Mouse (Mus musculus) midbrain, embryonic 11.5 days (tissue): Measurements from ENCODE around the gene Pold4. TPM values are rescaled to one million over a fixed set of nuclear protein-coding genes. Genes with fewer than 3 reads are reported as not detected.

Source experiments
- ATAC-seq: fragments of 200-750 bp; cut with Nextera tagmentation; 2 replicates; pipeline ENCODE4 v1.8.0; 2017; ENCODE audit warnings: moderate TSS enrichment, moderate library complexity; ENCODE audit not compliant: low FRiP score
- DNase-seq: peaks from one replicate; pipeline ENCODE4 v3.0.0; 2015; ENCODE audit warnings: low spot score; ENCODE audit errors: missing footprints
- H3K27ac ChIP-seq: fragments of 300-500 bp; sonication (generic); 2 replicates; pipeline ENCODE4 v1.5.1; 2014; ENCODE audit warnings: low read depth, low read length
- H3K27me3 ChIP-seq: fragments of 300-500 bp; sonication (generic); 2 replicates; pipeline ENCODE4 v1.6.1; 2014; ENCODE audit warnings: mild to moderate bottlenecking, low read length, moderate library complexity, mixed read lengths; ENCODE audit not compliant: control insufficient read depth, insufficient read depth
- H3K36me3 ChIP-seq: fragments of 300-500 bp; sonication (generic); 2 replicates; pipeline ENCODE4 v1.6.1; 2014; ENCODE audit warnings: mild to moderate bottlenecking, low read length, moderate library complexity, mixed read lengths; ENCODE audit not compliant: control insufficient read depth, insufficient read depth
- H3K4me1 ChIP-seq: fragments of 300-500 bp; sonication (generic); 2 replicates; pipeline ENCODE4 v1.6.1; 2014; ENCODE audit warnings: low read length; ENCODE audit not compliant: control insufficient read depth, insufficient read depth
- H3K4me2 ChIP-seq: fragments of 300-500 bp; sonication (generic); 2 replicates; pipeline ENCODE4 v1.6.1; 2014; ENCODE audit warnings: mild to moderate bottlenecking, moderate library complexity
- H3K4me3 ChIP-seq: fragments of 300-500 bp; sonication (generic); 2 replicates; pipeline ENCODE4 v1.5.1; 2014; ENCODE audit warnings: low read depth, low read length
- H3K9ac ChIP-seq: fragments of 300-500 bp; sonication (generic); 2 replicates; pipeline ENCODE4 v1.6.1; 2014; ENCODE audit warnings: low read length
- H3K9me3 ChIP-seq: fragments of 300-500 bp; sonication (generic); 2 replicates; pipeline ENCODE4 v1.6.1; 2016; ENCODE audit warnings: low read length; ENCODE audit not compliant: control insufficient read depth
- WGBS: fragments of 180-500 bp; shearing (Covaris S2); extraction: QIAGEN DNeasy Blood & Tissue Kit; methylation state at CpG from one replicate; pipeline ENCODE4 v1.1.7; 2014; 5-methylcytosine and 5-hydroxymethylcytosine counted together
- polyA plus RNA-seq: library from polyadenylated mRNA; unstranded; fragments of >200 nt; fragmentation: Nextera tagmentation; extraction: Ambion mirVana; gene quantifications from 2 replicates; pipeline ENCODE4 v1.2.1, GENCODE M21; 2014

The Pold4 gene
- polyA plus RNA-seq, 1 experiment from 2014 or later, result 12.6 TPM

DNA sequence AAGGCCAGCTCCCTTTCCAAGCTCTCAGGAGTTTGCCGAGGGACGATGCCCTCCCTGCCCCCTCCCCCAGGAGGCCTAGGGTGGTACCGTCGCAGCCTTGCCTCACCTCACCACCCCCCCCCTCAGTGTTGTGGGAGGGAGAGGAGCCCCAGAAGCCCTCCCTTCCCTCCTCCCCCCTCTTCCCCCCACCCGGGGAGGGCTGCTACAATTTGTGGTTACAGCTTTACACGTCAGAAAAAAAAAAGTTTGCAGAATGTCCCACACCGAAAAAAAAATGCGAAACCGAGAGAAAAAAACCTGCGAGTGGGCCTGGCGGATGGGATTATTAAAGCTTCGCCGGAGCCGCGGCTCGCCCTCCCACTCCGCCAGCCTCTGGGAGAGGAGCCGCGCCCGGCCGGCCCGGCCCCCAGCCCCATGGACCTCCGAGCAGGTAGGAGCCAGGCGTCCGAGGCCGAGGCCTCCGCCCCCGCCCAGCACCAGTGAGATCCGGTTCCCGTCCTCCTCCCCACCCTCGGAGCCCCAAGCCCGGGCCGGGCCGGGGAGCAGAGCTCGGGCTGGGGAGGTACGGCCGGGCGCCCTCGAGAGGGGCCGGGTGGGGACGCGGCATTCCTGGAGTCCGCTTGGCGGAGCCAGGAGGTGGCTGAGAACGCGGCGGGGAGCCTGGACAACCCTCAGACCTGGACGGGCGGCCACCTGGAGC, 17.5 kb upstream of the Pold4 start, which contains the start of the genes Clcf1 and AC109138.7:
Gene Clcf1 (plus strand): TSS at position 168 of the 700 bp plus-strand sequence.
Gene AC109138.7 (plus strand): TSS at position 287 of the 700 bp plus-strand sequence.
- ATAC-seq (peak; percentile 54; the same call in 1 of the 2 replicates), DNase-seq (peak; percentile 93)
- Histone ChIP-seq H3K4me2 (peak within 1 kb of the TSS; percentile 98), H3K9me3 (no peaks in the 10 kb centered on the region), H3K9ac (peak within 1 kb of the TSS; percentile 70), H3K4me3 (peak within 1 kb of the TSS; percentile 58), H3K27ac (no peak within 1 kb of the TSS), H3K4me1 (peaks cover 25% of the 10 kb centered on the region), H3K36me3 (no peaks in the 10 kb centered on the region), H3K27me3 (peaks cover 48% of the 10 kb centered on the region)
- WGBS, result under 1% methylated on average over 43 of the region's 49 CpGs

DNA sequence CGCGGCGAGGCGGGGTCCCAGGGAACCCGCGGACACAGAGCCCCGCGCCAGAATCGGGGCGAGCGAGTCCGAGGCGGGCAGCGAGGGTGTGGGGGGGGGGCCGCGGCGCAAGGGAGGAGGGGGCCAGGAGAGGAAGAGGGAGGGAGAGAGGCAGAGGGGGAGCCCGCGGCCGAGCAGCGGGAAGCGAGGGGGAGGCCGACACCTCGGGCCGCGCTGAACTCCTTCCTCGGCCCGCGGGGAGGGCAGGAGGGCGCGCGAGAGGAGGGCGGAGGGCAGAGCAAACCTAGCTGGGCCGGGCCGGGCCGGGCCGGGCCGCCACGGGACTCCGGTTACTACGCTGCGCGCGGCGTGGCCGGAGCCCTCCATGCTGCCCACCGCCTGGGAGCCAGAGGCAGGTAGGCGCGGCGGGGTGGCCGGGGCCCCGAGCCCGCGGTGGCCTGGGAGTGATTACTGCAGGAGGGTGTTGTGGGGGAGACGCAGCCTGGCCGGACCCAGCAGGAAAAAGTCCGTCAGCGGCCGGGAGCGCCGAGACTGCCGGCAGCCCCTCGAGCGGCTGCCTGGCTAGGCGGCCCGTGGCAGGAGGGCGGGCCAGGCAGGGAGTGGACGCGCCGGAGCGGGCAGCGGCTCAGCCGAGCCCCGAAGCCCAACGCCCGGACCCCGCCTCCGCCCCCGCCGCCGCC, 16.8 kb upstream of the Pold4 start:
- H3K9me3 ChIP-seq, result no peaks in the 10 kb centered on the region
- no peak overlapping the region for H3K27ac ChIP-seq
- DNase-seq, result no peak
- peak; percentile 42 for ATAC-seq
- peak overlapping the region; percentile 98 for H3K4me2 ChIP-seq
- H3K4me3 ChIP-seq, result peak overlapping the region; percentile 58
- WGBS, result under 1% methylated on average over 58 of the region's 81 CpGs
- H3K36me3 ChIP-seq, result no peaks in the 10 kb centered on the region
- H3K4me1 ChIP-seq, result peaks cover 25% of the 10 kb centered on the region
- H3K9ac ChIP-seq, result peak overlapping the region; percentile 70
- H3K27me3 ChIP-seq, result peaks cover 48% of the 10 kb centered on the region

DNA sequence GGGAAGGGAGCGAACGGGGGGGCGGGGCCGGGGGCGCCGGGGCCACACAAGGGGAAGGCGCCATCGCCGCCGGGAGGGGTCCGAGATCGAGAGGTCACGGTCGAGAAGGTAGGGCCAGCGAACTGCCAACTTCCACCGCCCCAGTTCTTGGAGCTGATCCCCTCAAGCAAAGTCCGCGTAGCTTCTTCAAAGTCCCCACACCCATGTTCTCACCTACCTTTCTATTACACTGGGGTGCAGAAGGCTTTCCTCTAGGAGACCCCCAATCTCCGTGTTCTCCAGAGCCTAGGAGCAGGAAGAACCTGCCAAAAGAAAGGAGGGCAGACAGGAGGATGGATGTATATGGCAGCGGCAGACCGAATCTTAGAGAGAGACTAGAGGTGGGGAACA, 16.3 kb upstream of the Pold4 start:
- no peaks in the 10 kb centered on the region for H3K36me3 ChIP-seq
- H3K9me3 ChIP-seq, result no peaks in the 10 kb centered on the region
- H3K4me3 ChIP-seq, result peak overlapping the region; percentile 58
- peaks cover 25% of the 10 kb centered on the region for H3K4me1 ChIP-seq
- H3K27me3 ChIP-seq, result peaks cover 48% of the 10 kb centered on the region
- DNase-seq (peak; percentile 92), ATAC-seq (no peak)
- WGBS, result 3% methylated on average over 11 of the region's 21 CpGs
- peak overlapping the region; percentile 98 for H3K4me2 ChIP-seq
- peak overlapping the region; percentile 70 for H3K9ac ChIP-seq
- H3K27ac ChIP-seq, result no peak overlapping the region

DNA sequence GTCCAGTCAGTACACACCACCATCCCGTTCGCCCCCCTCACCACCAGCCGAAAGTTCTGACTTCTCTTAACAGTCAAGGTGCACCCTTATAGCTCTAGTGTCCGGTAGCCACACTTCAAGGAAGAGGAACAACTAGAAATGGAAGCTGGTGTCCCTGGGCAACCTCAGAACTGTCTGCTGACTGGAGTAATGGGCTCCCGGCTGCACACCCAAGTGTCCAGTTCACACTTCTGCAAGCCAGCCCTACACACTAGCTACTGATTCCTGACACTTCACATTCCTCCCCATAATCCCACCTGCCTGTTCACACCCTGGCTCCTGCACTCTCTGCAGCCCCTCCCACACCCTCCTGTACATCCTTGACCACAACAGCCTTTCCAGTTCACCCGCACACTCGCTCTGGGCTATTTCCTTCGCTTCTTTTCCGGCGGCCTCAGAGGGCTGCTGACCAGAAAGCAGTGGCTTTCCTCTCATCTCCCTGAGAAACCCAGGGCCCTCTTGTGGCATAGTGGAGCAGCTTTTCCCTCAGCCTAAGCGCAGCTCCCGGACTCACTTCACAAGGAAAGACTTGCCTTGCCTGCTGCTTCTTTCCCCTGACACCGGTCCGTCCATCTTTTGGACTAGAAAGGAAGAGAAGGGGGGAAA, 15.5 kb upstream of the Pold4 start:
- no peaks in the 10 kb centered on the region for H3K36me3 ChIP-seq
- no peak overlapping the region for H3K9ac ChIP-seq
- 25% methylated on average over 14 of the region's 14 CpGs for WGBS
- H3K9me3 ChIP-seq, result no peaks in the 10 kb centered on the region
- ATAC-seq (no peak), DNase-seq (peak; percentile 92)
- H3K4me2 ChIP-seq, result 0 out of 2 replicates have a peak overlapping the region, but pooled peaks have one; percentile 10
- H3K27me3 ChIP-seq, result peaks cover 48% of the 10 kb centered on the region
- H3K4me1 ChIP-seq, result peaks cover 25% of the 10 kb centered on the region
- no peak overlapping the region for H3K27ac ChIP-seq
- no peak overlapping the region for H3K4me3 ChIP-seq

DNA sequence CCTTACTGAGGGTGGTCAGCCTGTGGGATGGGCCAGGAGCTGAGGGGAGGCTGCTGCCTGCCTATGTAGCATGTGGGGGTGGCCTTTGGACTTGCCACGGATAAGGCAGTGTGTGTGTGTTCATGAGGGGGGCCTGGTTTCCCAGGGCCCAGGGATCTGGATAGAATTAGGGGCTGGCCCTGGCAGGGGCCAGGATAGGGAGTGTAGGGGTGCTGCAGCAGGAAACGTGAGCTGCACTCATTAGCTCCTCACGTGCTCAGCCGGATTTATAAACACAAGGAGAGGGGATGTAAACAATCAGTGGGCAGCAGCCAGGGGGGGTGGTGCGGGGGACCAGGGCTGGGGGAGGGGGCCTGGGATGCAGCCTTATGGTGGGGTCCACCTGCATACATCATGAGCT, 14.6 kb upstream of the Pold4 start:
- 7% methylated on average over 5 of the region's 5 CpGs for WGBS
- H3K4me3 ChIP-seq, result no peak overlapping the region
- H3K27ac ChIP-seq, result no peak overlapping the region
- H3K36me3 ChIP-seq, result no peaks in the 10 kb centered on the region
- no peak overlapping the region for H3K9ac ChIP-seq
- H3K4me2 ChIP-seq, result no peak overlapping the region
- DNase-seq (no peak), ATAC-seq (no peak)
- H3K9me3 ChIP-seq, result no peaks in the 10 kb centered on the region
- peaks cover 46% of the 10 kb centered on the region for H3K27me3 ChIP-seq
- H3K4me1 ChIP-seq, result peaks cover 25% of the 10 kb centered on the region

DNA sequence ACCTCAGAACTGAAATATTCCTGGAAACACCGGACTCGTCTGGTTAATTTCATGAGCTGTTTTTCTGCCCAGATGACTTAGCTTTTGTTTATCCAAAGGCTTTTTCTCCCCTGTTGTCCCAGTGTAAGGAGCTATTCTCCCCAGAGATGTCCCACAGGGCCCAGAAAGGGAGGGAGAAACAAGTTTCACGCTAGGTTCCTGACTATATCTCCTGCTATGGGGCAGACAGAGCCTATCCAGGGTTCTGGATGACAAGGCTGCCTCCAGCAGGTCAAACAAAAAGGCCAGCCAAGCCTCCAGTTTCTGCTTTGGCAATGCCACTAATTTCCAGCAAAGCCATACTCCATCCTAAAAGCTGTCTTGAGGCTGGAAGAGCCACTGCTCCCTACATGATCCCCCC, 13.8 kb upstream of the Pold4 start:
- no peaks in the 10 kb centered on the region for H3K36me3 ChIP-seq
- no peak overlapping the region for H3K27ac ChIP-seq
- 49% methylated on average over 3 of the region's 3 CpGs for WGBS
- peak; percentile 57 for DNase-seq
- H3K9ac ChIP-seq, result no peak overlapping the region
- no peak overlapping the region for H3K4me3 ChIP-seq
- no peak overlapping the region for H3K4me2 ChIP-seq
- no peaks in the 10 kb centered on the region for H3K9me3 ChIP-seq
- peaks cover 41% of the 10 kb centered on the region for H3K27me3 ChIP-seq
- peaks cover 22% of the 10 kb centered on the region for H3K4me1 ChIP-seq
- no peak for ATAC-seq

DNA sequence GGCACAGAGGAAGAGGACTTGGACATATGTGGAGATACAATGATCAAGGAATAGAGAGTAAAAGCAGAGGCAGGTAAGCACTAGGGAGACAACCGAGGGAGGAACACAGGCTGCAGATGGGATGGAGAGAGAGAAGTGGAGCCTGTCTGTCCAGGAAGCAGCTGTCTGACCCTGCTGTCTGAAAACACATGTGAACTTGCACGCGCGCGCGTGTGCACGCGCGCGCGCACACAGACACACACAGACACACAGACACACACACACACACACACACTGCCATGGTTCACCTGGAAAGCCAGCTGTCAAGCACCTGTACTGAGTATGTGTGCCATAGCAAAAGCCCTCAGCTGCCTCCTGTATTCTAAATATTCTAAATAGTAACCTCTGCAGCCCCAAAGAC, 13.4 kb upstream of the Pold4 start:
- Histone ChIP-seq H3K9ac (no peak overlapping the region), H3K27me3 (peaks cover 37% of the 10 kb centered on the region)
- WGBS, result 92% methylated on average over 11 of the region's 11 CpGs

DNA sequence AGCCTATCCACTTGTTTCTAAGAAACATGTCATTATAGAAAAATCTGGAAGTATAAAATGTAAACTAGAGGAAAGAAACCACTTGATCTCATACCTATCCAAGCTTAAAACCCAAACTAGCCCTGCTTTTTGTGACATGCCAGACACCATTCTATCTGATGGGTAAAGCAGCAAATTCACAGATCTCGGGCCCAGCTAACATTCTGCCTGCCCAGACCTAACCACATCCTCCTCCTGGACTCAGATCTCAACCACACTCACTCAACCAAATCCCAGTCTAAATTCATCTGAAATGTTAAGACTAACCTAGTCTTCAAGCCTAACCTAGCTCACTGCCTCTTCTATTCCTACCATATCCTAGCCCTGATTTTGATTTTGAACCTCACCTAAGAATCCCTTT, 12.9 kb upstream of the Pold4 start:
- Histone ChIP-seq H3K4me1 (peaks cover 16% of the 10 kb centered on the region), H3K9ac (no peak overlapping the region), H3K27ac (no peak overlapping the region), H3K4me3 (no peak overlapping the region), H3K27me3 (peaks cover 32% of the 10 kb centered on the region), H3K9me3 (no peaks in the 10 kb centered on the region), H3K36me3 (no peaks in the 10 kb centered on the region), H3K4me2 (no peak overlapping the region)
- WGBS, result 81% methylated on average over 1 of the region's 1 CpGs
- no peak for ATAC-seq
- DNase-seq, result no peak

More for the DNA sequence above, 13.4 kb upstream of the Pold4 start:
- Histone ChIP-seq H3K27ac (no peak overlapping the region), H3K9me3 (no peaks in the 10 kb centered on the region), H3K4me3 (no peak overlapping the region), H3K4me1 (peaks cover 20% of the 10 kb centered on the region), H3K36me3 (no peaks in the 10 kb centered on the region), H3K4me2 (no peak overlapping the region)
- DNase-seq (no peak), ATAC-seq (no peak)

DNA sequence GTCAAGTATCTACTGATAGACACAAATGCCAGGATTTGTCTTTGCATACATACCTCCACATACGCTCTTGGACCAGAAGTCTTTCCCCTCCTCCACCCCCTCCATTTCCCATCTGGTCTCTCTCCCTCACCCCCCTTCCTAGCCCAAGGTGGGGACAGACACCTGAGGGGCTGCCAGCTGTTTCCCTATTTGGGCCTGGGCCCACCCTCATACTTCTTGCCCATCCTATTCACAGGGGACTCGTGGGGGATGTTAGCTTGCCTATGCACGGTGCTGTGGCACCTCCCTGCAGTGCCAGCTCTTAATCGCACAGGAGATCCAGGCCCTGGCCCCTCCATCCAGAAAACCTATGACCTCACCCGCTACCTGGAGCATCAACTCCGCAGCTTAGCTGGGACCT, 11.8 kb upstream of the Pold4 start:
- H3K4me1 ChIP-seq, result peaks cover 4% of the 10 kb centered on the region
- H3K4me3 ChIP-seq, result no peak overlapping the region

More for the DNA sequence above, 11.8 kb upstream of the Pold4 start:
- no peak for ATAC-seq
- H3K4me2 ChIP-seq, result no peak overlapping the region
- DNase-seq, result no peak
- peaks cover 21% of the 10 kb centered on the region for H3K27me3 ChIP-seq
- H3K9me3 ChIP-seq, result no peaks in the 10 kb centered on the region
- H3K9ac ChIP-seq, result no peak overlapping the region
- WGBS, result 80% methylated on average over 6 of the region's 6 CpGs
- no peaks in the 10 kb centered on the region for H3K36me3 ChIP-seq
- H3K27ac ChIP-seq, result no peak overlapping the region
